Mouse (Mus musculus) kidney, adult 2 months (tissue): ENCODE measurements around the gene Hist2h3c2. TPM values are rescaled to one million over a fixed set of nuclear protein-coding genes. Genes with fewer than 3 reads are reported as not detected.

Experiments
- DNase-seq: peaks from one replicate; pipeline ENCODE4 v3.0.0; 2021
- H3K27ac ChIP-seq: fragments of 200-500 bp; 2 replicates; pipeline ENCODE4 v1.5.1; 2012; ENCODE audit warnings: low read depth, low read length, control low read depth, inconsistent platforms; ENCODE audit not compliant: insufficient read depth
- H3K27me3 ChIP-seq: fragments of 200-500 bp; replicated peaks from 2 replicates; pipeline ENCODE4 v1.6.1; 2012; ENCODE audit warnings: mild to moderate bottlenecking, moderate library complexity, low read length, inconsistent platforms; ENCODE audit not compliant: control insufficient read depth, insufficient read depth
- H3K36me3 ChIP-seq: fragments of 200-500 bp; 2 replicates; pipeline ENCODE4 v1.6.1; 2012; ENCODE audit warnings: mild to moderate bottlenecking, moderate library complexity, low read length, inconsistent platforms; ENCODE audit not compliant: control insufficient read depth, insufficient read depth
- H3K4me1 ChIP-seq: fragments of 200-500 bp; 2 replicates; pipeline ENCODE4 v1.6.1; 2011; ENCODE audit warnings: low read length; ENCODE audit not compliant: control insufficient read depth, insufficient read depth
- H3K4me3 ChIP-seq: fragments of 200-500 bp; 2 replicates; pipeline ENCODE4 v1.5.1; 2011; ENCODE audit warnings: mild to moderate bottlenecking, low read depth, low read length, control low read depth; ENCODE audit not compliant: insufficient read depth
- CTCF ChIP-seq: fragments of 200-500 bp; conservative IDR thresholded peaks from 2 replicates; pipeline ENCODE4 v1.5.1; 2011; ENCODE audit warnings: low read depth, mild to moderate bottlenecking, control low read depth, low read length, moderate library complexity, mixed read lengths; ENCODE audit not compliant: insufficient read depth, insufficient read length
- POLR2A ChIP-seq: fragments of 200-500 bp; IDR thresholded peaks from one replicate; pipeline ENCODE4 v1.6.1; 2011; ENCODE audit warnings: low read depth, low read length, control low read depth
- WGBS: fragments of 180-500 bp; shearing (Covaris S2); methylation state at CpG from one replicate; pipeline ENCODE4 v1.1.7; 2018; 5-methylcytosine and 5-hydroxymethylcytosine counted together
- polyA plus RNA-seq: library from polyadenylated mRNA; depleted of rRNA; stranded (reverse); fragments of >200 nt; gene quantifications from 2 replicates; pipeline ENCODE4 v1.2.3, GENCODE M21; 2012

The Hist2h3c2 gene
- polyA plus RNA-seq, 1 experiment, result 8.6 TPM

GRCm38 (mm10) chr3:96264404-96264949, 25.6 kb upstream of the Hist2h3c2 start:
- Histone ChIP-seq H3K36me3 (no peaks in the 10 kb centered on the region), H3K27ac (peak overlapping the region; percentile 97), H3K27me3 (no peaks in the 10 kb centered on the region), H3K4me3 (no peak overlapping the region), H3K4me1 (peaks cover 8% of the 10 kb centered on the region; the same call in 1 of the 2 replicates)
- TF ChIP-seq POLR2A (no peak), CTCF (no peak)
- no peak for DNase-seq
- WGBS, result 76% methylated on average over 7 of the region's 7 CpGs

- Histone ChIP-seq H3K27ac (peak overlapping the region; percentile 97), H3K27me3 (no peaks in the 10 kb centered on the region), H3K36me3 (no peaks in the 10 kb centered on the region), H3K4me3 (peak overlapping the region; percentile 60), H3K4me1 (peaks cover 8% of the 10 kb centered on the region; the same call in 1 of the 2 replicates)
- DNase-seq, result no peak
- WGBS, result 2% methylated on average over 27 of the region's 27 CpGs
- no peak for TF ChIP-seq CTCF
- no peak for TF ChIP-seq POLR2A
Measured at GRCm38 (mm10) chr3:96263558-96264403, 24.9 kb upstream of the Hist2h3c2 start.

- no peaks in the 10 kb centered on the region for H3K27me3 ChIP-seq
- TF ChIP-seq POLR2A (peak; percentile 98), CTCF (peak; percentile 23; the same call in 1 of the 2 replicates)
- H3K4me1 ChIP-seq, result peaks cover 6% of the 10 kb centered on the region; the same call in 1 of the 2 replicates
- peak within 1 kb of the TSS; percentile 97 for H3K27ac ChIP-seq
- H3K36me3 ChIP-seq, result no peaks in the 10 kb centered on the region
- WGBS, result under 1% methylated on average over 40 of the region's 40 CpGs
- H3K4me3 ChIP-seq, result peak within 1 kb of the TSS; percentile 60
- DNase-seq, result peak; percentile 98
Measured at GRCm38 (mm10) chr3:96262979-96263550, 24.1 kb upstream of the Hist2h3c2 start, which contains the start of gene Hist2h4. Hist2h4 (minus strand) TSS chr3:96263311.

GRCm38 (mm10) chr3:96262216-96262875, 23.4 kb upstream of the Hist2h3c2 start:
- Histone ChIP-seq H3K27me3 (no peaks in the 10 kb centered on the region), H3K27ac (peak overlapping the region; percentile 60), H3K4me3 (peak overlapping the region; percentile 60), H3K36me3 (no peaks in the 10 kb centered on the region), H3K4me1 (peaks cover 4% of the 10 kb centered on the region; the same call in 1 of the 2 replicates)
- 3% methylated on average over 19 of the region's 19 CpGs for WGBS
- DNase-seq, result peak; percentile 91
- TF ChIP-seq CTCF (no peak), POLR2A (no peak)

- H3K4me1 ChIP-seq, result peaks cover 4% of the 10 kb centered on the region; the same call in 1 of the 2 replicates
- peak overlapping the region; percentile 60; the same call in 1 of the 2 replicates for H3K27ac ChIP-seq
- no peak for DNase-seq
- H3K4me3 ChIP-seq, result no peak overlapping the region
- H3K36me3 ChIP-seq, result no peaks in the 10 kb centered on the region
- 70% methylated on average over 3 of the region's 3 CpGs for WGBS
- no peaks in the 10 kb centered on the region for H3K27me3 ChIP-seq
- TF ChIP-seq POLR2A (no peak), CTCF (no peak)
Measured at GRCm38 (mm10) chr3:96261623-96262022, 22.7 kb upstream of the Hist2h3c2 start.

- DNase-seq, result no peak
- TF ChIP-seq CTCF, result no peak
- TF ChIP-seq POLR2A, result no peak
- H3K27ac ChIP-seq, result no peak overlapping the region
- peaks cover 4% of the 10 kb centered on the region; the same call in 1 of the 2 replicates for H3K4me1 ChIP-seq
- H3K36me3 ChIP-seq, result no peaks in the 10 kb centered on the region
- 95% methylated on average over 5 of the region's 5 CpGs for WGBS
- no peaks in the 10 kb centered on the region for H3K27me3 ChIP-seq
- no peak overlapping the region for H3K4me3 ChIP-seq
Measured at GRCm38 (mm10) chr3:96260220-96260619, 21.3 kb upstream of the Hist2h3c2 start.

GRCm38 (mm10) chr3:96257190-96257589, 18.3 kb upstream of the Hist2h3c2 start:
- no peak for DNase-seq
- no peaks in the 10 kb centered on the region for H3K27me3 ChIP-seq
- no peak overlapping the region for H3K4me3 ChIP-seq
- peaks cover 4% of the 10 kb centered on the region; the same call in 1 of the 2 replicates for H3K4me1 ChIP-seq
- WGBS, result 80% methylated on average over 3 of the region's 3 CpGs
- no peak for TF ChIP-seq POLR2A
- no peak overlapping the region for H3K27ac ChIP-seq
- H3K36me3 ChIP-seq, result no peaks in the 10 kb centered on the region
